Comparison of ENCODE assay signal across 7 mouse cellular contexts in genomic region chr6:99217155-99217554, GRCm38 (mm10).
"Had no signal": no experiment of that assay in that cellular context is flagged by ENCODE, and none has a peak within 500 bp of the region (broad histone marks: within the 10 kb centered on the region; RNA-seq: fewer than 3 reads in every experiment).

No protein-coding gene starts in this region.

- DNase-seq: kidney, adult 9 months; lung, adult 2 months; lung, postnatal 36 days had no signal

- H3K4me2 ChIP-seq: liver, embryonic 11.5 days; liver, embryonic 15.5 days had no signal

- H3K36me3 ChIP-seq: limb, embryonic 10.5 days; liver, embryonic 15.5 days had no signal

- H3K9ac ChIP-seq: liver, embryonic 15.5 days had no signal

- H3K4me1 ChIP-seq: limb, embryonic 10.5 days had no signal

- H3K27ac ChIP-seq: left cerebral cortex, adult 2 months; limb, embryonic 10.5 days; liver, embryonic 15.5 days had no signal

- H3K9me3 ChIP-seq: limb, embryonic 10.5 days; liver, embryonic 15.5 days had no signal

- H3K27me3 ChIP-seq: liver, embryonic 15.5 days had no signal

- H3K4me3 ChIP-seq: left cerebral cortex, adult 2 months; limb, embryonic 10.5 days; liver, embryonic 15.5 days had no signal
